Mouse (Mus musculus) liver, embryonic 14.5 days (tissue): ENCODE measurements around the gene Rbbp4.

Experiments
- CTCF ChIP-seq: IDR thresholded peaks from 2 replicates; pipeline ENCODE4 v1.5.1; 2016; ENCODE audit warnings: antibody characterized with exemption, low read depth, control low read depth
- EP300 ChIP-seq: IDR thresholded peaks from 2 replicates; pipeline ENCODE4 v1.6.1; 2016; ENCODE audit warnings: antibody characterized with exemption, low read depth

DNA sequence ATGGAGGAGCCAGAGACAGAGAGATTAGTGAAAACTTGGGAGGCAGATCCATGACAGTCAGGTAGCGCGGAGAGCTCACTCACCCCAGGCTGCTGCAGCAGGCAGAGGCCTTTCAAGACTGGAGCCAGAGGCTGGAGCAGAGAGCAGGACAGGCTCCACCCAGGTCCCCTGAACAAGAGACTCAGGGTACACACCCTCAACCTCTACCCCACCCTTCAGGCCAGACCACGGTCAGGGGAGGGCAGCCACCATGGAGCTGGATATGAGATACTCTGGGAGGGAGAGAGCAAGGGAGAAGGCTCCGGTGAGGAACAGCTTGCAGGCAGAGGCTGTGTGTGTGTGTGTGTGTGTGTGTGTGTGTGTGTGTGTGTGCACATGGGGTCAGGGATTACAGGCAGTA is 69.0 kb downstream of the Rbbp4 start:
- TF ChIP-seq EP300 (no peak), CTCF (no peak)
